Mouse (Mus musculus) regulatory T cell (primary cell): ENCODE measurements around the gene Vwce.

ENCODE experiments used
- in situ Hi-C: fragments of 300-600 bp; cut with MboI, MseI; formaldehyde crosslinking; loops from one replicate; pipeline ENCODE4 v1.15.1; 2025; ENCODE audit warnings: high pct_unique_total_duplicates

Vwce gene

DNA sequence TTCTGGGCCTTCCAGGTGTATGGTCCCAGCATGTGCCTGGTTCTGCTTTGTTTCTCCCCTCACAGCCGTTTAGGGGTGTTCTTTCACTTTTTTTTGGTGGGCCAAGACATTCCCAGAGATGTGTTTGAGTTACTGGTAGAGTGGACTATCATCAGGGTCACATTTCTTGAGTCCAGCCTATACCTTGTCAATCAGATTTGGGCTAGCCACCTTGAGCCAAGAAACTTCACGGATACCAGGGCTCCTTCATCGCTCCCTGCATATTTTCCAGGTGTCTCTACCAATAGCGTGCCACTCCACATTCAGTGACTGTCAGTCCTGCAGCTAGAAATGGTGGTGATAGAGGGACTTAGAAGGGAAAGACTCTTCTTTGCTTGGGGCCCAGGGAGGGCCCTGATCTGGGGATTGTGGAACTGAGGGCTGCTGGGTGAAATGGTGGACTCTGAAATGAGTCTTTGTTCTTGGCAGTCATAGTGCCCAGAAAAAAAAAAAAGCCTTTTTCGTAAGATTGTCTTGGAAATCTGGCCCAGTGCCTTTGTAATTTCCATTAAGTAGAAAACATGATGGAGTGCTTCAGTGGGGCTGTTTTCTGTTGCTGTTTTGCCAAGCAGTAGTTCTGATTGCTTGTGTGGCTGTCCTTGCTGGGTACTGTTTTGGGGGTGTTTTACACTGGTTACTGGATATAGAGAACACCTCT is 55.6 kb downstream of the Vwce start:
- in situ Hi-C loops, result no loop called here

DNA sequence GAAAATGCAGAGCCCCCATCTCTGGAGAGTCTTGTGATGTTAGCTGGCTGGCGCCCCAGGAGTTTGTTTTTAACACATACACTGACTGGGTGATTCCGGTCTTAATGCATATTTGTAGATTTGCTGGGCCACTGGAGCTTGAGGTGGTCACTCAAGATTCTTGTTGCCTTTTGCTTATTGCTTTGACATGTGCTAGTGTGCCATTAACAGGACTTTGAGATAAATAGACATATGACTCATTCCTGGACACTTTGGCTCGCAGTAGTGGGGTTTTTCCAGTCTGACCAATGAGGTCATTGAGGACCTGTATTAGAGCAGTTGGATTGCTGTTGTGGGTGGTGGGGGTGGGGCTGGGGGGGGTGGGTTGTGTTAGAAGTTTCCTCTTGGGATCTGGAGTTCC is 56.3 kb downstream of the Vwce start:
- in situ Hi-C loops, result no loop called here

DNA sequence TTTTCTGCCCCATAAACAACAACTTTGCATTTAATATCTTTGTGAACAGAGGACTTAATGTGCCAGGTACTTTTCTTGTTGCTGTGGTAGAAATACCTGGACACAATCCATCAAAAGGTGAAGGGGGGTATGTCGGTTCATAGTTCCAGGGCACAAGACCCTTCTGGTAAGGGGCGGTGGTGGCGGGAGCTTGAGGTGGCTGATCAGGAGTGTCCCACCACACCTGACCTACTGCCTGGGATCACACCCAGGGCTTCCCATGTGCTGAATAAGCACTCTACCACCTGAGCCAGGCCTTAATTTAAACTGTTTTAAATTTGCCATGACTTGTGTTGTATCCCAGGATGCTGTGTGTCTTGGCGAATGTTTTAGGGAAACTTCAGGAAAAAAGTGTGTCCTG is 57.1 kb downstream of the Vwce start:
- in situ Hi-C loops, result no loop called here

DNA sequence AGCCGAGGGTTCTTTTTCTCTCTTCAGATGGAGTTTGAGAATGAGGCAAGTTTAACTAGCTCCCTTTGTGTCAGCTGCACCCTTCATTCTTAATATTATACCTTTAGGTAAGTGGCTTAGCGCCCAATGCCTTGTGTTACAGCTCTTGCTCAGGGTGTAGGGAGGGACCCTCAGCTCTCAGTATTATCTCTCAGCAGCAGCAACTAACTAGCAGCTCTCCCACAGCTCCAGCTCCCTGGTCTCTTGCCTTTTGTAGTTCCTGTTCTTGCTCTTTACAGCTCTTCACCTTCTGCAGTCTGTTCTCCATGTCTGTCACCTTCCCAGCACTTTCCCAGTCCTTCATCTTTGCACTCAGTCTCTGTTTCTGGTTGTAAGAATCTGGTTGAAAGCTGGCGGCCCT is 57.6 kb downstream of the Vwce start:
- in situ Hi-C loops, result no loop called here

DNA sequence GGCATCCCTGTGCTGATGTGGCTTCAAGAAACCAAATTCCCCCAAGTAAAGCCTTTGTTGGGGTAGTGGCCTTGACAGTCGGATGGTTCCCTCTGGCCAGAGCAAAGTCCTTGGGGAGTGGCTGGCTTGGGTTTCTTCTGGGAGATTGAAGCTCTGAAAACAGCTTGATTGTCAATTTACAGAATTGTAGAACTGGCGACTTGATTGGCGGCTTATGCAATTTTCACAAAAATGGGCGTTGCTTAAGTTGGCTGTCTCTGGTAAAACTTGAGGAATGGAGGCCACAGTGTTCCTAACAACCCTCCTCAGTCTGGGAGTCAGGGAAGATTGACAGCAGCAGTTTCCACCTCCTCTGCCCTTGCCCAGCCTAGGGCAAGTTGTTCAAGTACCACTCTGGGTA is 58.3 kb downstream of the Vwce start:
- in situ Hi-C loops, result no loop called here

DNA sequence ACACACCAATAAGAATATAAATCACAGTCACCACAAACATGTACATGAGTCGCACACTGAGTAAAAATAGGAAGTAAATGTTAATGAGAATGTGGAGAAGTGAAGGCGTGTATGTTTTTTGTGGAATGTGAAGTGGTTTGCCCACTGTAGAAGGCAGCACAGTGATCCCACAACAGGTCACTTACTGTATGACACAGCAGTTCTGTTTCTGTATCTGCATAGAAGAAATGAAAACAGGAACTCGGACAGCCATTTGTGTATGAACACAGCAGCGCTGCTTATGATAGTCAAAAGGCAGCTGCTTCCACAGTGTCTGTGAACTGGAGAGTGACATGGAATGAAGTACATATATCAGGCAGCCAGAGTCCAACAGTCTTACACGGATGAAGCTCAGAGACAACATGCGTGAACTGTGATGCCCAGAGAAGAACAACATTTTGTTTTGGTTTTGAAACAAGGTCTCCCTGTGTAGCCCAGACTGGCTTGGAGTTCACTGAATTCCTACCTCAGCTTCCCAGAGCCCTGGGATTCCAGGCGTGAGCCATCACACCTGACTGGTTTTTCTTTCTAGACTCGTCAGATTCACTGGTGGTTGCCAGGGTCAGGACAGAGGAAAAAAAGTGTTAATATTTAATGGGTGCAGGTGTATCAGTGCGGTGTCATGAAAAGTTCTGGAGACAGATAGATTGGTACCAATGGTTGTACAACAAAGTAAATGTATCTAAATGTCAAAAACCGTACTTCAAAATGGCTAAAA is 60.1 kb downstream of the Vwce start:
- in situ Hi-C loops, result no loop called here

DNA sequence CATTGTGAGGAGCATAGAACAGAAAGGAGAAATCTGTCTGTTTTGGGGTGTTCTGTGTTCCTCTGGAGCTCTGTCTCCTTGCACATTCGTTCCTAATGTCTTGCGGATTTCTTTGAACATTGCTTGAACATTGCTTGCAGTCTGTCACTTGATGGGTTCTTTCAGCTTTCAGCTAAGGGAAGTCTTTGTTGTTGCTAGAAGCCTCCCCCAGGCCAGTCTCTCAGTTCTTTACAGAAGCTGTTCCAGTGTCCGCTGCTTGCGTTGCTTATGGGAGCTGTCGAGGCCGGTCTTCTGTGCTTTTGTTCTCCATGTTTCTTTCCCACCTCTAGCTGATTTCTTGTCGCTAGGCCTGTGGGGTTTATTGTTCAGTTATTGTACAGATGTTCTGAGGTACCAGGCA is 61.8 kb downstream of the Vwce start:
- in situ Hi-C loops, result no loop called here

DNA sequence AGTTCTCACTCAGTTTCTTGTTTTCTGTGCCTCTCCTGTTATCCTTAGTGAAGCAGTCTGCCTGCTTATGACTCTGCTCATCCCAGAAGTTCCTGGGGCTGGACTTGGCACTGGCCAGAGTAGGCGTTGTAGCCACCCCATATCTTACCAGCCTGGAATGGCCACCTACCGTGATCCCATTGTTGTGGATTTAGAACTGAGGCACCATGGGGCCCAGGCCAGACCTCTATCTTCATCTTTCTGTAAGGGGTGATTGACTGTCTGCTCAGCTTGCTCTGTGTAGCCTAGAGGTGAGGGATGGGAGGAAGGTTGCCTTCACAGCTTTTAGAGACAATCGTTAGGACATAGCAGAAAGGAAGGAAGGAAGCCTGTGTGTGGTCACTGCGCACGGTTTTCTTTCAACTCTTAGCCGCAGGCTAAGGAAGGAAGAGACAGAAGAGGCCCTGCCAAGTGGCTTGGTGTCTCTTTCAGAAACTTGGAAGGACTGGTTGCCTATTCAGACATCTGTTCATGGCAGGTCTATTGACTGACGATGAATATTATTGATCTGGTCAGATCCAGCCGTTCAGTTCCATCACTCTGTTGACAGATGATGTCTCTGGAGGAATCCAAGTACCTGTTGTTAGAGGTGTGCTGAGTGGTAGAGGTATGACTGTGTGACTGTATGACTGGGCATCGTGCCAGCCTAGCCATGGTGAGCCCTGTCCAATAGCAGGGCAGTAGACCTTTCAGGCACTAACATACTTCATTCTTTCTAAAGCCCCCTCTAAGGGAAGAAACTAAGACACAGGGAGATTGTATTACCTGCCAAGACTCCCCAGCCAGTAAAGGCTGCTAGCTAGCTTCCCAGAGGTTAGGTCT is 64.3 kb downstream of the Vwce start:
- in situ Hi-C loops, result no loop called here

DNA sequence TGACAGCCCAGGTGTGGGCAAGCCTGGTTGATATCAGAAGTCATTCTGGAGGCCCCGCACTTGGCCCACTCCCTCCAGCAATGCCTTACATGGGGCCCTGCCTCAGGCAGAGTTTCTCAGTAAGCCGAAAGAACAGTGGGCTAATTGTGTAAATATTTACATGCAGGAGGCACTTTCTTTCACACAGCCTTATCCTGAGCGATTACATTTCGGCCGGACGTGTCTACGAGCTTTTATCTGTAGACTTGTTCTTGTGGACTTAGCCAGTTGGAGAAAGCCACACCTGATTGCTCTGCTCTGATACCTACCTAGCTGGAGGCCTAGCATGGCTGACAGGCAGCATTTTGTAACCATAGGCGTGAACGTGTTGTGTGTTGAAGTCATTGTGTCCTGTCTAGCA is 65.8 kb downstream of the Vwce start:
- in situ Hi-C loops, result no loop called here

DNA sequence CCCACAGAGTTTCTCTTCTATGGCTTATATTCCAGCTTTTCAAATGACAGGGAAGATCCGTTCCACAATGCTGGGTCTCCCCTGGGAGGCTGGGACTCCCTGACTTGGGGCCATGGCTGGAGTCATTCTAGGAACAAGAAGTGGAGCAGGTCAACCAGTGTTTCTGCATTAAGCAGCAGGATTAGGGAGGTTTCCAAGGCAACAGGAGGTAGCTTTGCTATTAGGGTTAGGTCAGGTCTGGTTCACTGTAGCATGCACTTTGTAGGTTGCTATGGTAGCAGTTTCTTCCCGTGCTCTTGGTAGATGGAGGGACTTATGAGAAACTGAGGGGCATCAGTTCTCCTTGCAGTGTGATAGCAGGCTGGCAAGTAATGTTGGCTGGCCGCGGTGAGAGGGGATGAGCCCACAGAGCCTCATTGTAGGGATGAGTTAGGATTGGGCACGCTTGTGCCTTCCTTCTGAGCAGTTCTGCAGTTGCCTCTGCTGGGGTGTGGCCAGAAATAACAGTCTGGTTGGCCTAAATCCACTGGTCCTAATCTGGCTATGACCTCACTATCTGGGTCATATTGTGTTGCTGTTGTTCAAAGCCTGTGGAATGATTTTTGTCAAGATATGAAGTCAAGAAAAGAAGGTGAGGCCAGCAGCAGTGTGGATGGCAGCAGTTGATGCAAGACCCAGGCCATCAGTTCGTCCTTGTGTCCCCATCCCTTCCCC is 67.2 kb downstream of the Vwce start:
- in situ Hi-C loops, result no loop called here

DNA sequence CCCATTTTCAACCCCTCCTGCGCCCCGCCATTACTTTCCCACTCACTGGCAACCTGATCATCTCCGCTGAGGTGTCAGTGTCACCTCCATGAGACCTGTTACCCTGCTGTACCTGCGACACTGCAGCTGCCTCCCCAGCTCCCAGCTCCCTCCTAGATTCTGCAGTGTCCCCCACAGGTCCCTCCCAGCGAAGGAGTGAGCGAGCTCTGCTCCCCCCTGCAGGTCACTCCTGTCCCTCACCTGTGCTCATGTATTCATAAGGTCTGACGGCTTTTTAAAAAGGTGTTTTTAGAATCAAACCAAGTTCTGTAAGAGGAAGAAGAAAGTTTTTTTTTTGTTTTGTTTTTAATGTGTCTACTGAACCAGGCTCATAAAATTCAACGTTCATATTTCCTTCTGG is 68.1 kb downstream of the Vwce start:
- in situ Hi-C loops, result no loop called here

DNA sequence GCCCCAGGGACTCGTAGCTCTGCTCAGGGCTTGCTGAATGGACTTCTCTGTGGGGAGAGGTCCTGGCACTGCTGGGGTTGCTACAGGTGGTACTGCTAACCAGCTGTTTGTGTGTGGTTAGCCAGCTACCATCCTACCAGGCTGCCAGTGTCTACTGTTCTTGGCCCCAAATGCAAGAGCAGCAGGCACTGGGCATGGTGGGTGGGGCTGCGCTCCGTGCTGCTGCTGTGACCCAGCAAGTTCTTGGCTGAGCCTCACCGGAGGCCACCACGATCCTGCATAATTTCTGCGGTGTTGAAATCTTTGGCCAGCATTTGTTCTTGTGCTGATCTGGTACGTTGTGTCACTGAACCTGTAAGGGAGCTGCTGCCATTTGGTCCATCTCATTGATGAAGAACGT is 69.5 kb downstream of the Vwce start:
- in situ Hi-C loops, result no loop called here

DNA sequence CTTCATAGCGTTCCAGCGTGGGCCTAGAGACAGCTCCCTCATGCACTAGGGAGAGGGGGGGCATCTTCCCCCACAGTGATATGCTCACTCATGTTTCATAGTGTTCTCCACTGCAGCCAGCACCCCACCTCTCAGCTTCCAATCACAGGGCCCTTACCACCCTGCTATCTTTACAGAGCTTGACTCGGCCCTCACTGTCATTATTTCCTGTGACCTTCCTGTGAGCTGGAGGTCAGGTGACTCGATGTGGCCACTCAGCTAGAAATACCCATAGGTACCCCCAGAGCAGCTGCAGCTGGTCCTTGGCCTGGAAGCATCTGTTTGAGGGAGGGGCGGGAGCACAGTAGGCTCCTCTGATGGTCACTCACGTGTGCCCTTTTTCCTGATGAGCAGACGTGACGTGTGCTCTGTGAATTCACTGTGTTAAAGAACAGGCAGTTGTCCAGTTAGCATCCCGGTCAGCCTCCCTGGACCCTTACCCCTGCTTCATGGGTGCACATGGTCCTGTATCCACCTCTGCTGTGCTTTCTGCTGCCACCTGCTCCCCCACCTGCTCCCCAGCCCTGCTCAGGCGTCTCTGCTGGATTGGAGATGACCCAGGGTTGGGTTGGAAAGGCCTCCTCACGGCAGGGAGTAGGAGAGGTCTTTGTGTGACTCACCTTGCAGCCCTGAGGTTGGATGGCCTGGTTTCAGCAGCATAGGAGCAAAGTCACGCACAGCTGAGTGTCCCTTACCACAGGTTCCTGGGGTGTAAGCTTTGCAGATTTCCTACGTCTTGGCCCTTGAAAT is 73.3 kb downstream of the Vwce start:
- in situ Hi-C loops, result no loop called here

DNA sequence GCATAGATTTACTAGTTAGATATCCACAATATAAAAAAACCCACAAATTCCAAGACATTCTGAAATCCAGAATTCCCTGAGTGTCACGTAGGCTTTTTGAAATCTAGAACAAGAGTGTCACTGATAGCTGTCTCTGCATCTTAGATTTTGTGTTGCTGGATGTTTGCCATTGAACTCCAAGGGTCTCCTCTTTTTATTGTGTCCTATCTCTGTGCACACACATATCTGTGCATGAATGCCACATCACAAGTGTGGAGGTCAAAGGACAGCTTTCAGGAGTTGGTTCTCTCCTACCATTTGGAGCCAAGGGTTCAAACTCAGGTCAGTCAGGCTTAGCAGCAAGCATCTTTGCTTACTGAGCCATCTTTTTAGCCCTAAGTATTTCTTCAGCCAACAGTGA is 73.9 kb downstream of the Vwce start:
- in situ Hi-C loops, result no loop called here

DNA sequence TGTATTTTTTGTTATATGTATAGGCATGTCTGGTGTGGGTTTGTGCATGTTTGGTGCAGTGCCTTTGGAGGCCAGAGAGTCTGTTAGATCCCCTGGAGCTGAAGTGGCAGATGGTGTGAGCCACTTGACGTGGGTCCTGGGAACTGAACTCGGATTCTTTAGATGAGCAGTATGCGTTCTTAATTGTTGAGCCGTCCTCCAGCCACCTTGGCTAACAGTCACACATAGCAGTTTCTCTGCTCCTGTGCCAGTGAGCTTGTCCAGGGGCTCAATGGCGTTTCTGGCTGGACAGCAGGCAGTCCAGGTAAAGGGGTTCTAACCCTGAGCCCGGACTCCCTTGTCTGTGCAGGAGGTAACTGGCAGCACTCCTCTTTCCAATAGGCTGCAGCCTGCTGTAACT is 74.9 kb downstream of the Vwce start:
- in situ Hi-C loops, result no loop called here

DNA sequence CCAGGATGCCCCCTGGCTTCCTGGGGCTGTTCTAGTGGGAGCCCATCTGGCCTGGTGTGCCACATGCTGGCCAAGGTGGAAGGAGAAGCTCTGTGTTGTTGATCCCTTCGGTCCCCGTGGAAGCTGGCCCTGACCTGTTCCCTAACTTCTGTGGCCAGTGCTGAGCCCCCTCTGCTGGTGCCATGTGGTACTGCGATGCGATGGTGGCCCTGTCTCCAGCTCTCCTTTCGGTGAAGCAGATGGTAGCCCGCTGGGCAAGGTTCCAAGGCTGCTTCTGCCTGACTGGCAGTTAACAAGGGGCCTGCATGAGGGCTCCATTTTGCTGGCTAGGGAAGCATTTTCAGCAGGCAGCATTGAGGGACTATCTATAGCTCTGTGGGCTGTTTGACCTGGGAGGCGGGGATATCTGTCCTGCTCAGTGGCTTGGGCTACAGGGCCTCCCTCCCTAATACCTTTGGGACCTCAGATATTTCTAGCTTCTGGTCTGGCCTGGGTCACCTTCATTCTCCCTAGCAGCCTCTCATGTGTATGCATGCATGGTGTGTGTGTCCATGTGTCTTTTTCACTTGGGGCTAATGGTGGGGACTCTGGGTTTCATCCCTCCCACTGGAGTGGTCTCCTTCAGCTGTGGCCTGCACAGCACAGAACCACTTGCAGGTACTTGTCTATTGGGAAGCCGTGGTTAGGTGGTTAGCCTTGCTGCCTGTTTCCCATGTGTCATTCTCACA is 75.5 kb downstream of the Vwce start:
- in situ Hi-C loops, result no loop called here

DNA sequence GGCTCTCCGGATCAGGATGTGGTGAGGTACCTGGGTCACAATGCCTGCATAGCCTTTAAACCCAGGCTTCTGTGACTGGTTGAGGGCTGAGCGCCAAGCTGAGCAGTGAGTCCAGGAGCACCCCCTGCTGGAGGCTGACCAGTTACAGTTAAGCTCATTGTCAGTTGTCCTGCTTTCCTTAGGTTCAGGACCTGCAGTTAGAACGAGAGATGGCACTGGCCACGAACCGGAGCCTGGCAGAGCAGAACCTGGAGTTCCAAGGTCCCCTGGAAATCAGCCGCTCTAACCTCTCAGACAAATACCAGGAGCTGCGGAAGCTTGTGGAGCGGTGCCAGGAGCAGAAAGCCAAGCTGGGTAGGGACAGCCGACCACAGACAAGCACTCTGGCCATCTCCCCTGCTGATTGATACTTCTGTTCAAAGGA is 76.1 kb downstream of the Vwce start:
- in situ Hi-C loops, result no loop called here

DNA sequence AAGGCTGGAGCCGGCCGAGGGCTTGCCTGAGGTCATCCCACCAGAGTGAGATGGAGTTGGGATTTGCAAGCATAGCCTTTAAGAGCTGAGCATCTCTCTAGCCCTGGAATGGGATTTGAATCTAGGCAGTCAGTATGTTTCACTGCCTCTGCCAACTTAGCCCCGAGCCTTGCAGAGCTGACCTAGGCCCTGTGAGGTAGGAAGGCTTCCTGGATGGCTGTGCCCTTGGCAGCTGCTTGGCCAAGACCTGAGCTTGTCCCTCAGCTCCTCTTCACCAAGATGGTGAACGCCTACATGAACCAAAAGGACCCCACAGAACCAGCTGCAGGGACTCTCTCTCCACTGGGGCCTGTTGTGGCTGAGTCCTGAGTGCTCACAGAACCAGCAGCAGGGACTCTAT is 76.7 kb downstream of the Vwce start:
- in situ Hi-C loops, result no loop called here

DNA sequence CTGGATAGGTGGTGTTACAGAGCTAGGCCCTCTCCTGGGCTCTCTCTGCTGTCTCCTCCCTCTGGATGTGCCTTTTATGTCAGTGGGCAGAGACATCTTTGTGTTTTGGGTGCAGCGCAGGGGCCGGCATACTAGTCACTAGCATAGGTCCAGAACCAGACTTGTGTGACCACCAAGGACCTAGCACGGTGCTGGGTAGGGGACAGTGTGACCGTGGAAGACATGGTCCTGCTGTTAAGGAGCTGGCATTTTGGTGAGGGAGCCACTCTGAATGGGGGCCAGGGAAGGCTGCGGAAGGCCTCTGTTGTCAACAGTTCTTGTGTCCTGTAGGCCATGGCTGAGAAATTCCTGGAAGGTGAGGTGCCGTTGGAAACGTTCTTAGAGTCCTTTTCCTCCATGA is 78.2 kb downstream of the Vwce start:
- in situ Hi-C loops, result no loop called here

DNA sequence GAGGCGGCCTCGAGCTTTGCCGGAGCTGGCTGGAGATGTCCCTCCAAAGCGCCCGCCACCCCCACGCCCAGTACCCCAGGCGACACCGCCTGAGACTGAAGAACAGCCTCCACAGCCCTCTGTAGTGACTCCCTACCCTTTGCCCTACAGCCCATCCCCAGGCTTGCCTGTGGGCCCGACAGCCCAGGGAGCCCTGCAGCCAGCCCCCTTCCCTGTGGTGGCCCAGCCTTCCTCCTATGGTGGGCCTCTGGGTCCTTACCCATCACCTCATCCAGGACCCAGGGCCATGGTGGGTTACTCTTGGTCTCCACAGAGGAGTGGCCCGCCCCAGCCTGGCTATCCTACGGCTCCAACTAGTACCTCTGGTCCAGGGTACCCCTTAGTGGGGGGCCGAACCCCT is 78.6 kb downstream of the Vwce start:
- in situ Hi-C loops, result no loop called here
